Mouse (Mus musculus): Measurements from ENCODE around the gene Cntnap5a. TPM values are rescaled to one million over a fixed set of nuclear protein-coding genes. Genes with fewer than 3 reads are reported as not detected.
"Not testable (repeated sequence)": the region's sequence is repeated elsewhere in the genome, so short reads cannot be mapped to it uniquely, and the experiment has no call there.

The Cntnap5a gene
- total RNA-seq, 2 experiments from 2014 or later: 15.3 to 16.7 TPM

DNA sequence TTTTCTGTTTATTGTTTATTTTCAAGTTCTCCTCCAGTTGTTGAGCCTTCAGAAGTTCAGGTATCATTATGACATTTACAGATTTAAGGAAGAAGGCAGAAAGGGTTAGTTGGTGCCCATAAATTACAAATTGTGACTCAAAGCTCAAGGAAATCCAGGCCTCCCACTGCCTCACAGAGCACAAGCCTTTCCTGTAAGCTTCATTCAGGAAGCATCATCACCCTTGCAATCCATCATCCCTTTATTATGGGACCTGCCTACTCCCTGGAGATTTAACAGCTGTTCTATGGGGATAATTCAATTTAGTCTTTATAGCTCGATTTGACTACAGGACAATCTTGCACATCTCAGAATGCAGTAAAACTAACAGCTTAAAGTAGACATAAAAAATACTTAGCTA is 441.2 kb downstream of the Cntnap5a start:
- H3K4me3 ChIP-seq: no peak overlapping the region
- H3K27ac ChIP-seq: no peak overlapping the region
- no peak for TF ChIP-seq CTCF (conservative IDR thresholded peaks at IDR 0.05)
- no peak for DNase-seq (ENCODE audit: low spot score in 2 of 2)

DNA sequence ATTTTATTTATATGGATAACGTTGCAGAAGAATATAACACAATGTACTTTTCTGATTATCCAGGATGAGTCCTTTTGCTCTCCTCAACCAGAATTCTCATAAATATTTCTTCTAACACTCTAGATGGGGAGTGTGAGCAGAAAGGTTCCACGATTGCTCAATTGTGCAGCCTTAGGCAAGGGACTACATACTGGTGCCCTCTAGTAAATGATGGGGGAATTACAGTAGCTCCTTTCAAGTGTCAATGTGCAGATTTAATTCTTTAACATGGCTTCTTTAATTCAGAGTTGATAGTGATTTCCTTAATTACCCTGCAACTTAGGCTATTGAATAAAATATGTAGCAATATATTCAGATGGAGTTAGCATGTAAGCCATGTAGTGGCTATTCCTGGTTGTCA is 442.5 kb downstream of the Cntnap5a start:
- no peak for DNase-seq (ENCODE audit: low spot score in 2 of 2)
- Histone ChIP-seq H3K4me3 (no peak overlapping the region), H3K27ac (no peak overlapping the region)
- TF ChIP-seq CTCF (conservative IDR thresholded peaks at IDR 0.05): peak; percentile 63

DNA sequence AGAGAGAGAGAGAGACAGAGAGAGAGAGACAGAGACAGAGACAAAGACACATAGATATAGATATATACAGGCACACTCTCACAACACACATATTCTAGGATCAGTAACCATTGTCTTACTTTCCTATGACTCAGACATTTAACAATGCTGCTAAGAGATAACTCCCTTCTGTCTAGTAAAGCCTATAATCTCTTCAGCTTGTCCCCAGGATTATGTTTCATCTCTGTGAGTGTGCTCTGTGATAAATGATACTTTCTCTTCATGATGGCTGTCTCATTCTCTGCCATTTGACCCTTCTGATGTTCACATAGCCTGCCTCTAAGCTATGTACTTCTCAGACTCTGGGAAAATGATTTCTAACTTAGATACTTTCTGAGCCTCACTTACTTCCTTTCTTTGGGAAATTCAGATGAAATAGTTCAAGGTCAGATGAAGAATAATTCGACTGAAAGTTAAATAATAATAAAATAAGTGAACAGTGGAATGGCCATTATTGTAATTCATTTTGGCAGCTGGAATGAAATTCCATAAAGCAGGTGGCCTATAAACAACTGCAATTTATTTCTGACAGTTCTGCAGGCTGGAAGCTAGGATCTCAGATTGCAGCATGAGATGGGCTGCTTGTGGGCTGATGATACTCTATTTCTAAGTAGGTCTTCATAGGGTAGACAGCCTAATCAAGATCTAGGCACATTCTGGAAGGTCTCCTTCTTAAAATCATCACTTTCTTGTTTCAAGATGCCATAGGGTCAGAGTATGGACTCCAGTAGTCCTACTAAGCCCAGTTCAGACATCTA is 444.1 kb downstream of the Cntnap5a start:
- DNase-seq (ENCODE audit: low spot score in 2 of 2): no peak
- Histone ChIP-seq H3K4me3 (no peak overlapping the region), H3K27ac (no peak overlapping the region)
- TF ChIP-seq CTCF (conservative IDR thresholded peaks at IDR 0.05): no peak

GRCm38 (mm10) chr1:116132471-116132870 is 447.9 kb downstream of the Cntnap5a start:
- Histone ChIP-seq H3K4me3 (no peak overlapping the region), H3K27ac (peak overlapping the region; percentile 72)
- TF ChIP-seq CTCF (conservative IDR thresholded peaks at IDR 0.05): no peak
- DNase-seq (ENCODE audit: low spot score in 2 of 2): peak; percentile 11 to 24

DNA sequence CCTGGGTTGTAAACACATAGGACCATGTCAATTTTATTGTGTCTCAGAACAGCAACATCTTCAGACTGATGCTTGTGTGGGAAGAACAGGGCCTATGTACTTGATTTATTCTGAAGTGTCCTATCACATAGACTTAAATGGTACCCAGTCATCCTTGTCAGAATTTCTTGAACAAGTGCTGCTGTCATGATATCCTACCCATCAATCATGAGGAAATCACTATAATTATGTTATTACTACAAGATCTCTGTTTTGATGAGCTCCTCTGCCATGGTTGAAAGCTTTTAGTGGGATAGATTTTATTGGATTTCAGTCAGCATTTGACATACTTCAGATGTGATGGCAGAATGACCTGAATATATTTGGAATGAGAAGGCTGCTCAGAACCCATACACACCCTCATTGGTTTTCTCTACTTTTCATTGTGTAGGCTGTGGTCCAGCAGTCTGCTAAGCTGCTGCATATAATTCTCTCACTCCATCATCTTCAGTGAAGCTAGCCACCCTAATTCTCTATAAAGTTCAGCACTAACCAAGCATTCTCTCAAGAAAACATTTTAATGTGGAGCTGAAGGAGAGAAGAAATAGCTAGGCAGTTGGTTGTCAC is 465.3 kb downstream of the Cntnap5a start:
- no peak overlapping the region for H3K4me3 ChIP-seq
- no peak for TF ChIP-seq CTCF (conservative IDR thresholded peaks at IDR 0.05)
- no peak for DNase-seq (ENCODE audit: low spot score in 2 of 2)
- H3K27ac ChIP-seq: no peak overlapping the region

GRCm38 (mm10) chr1:116184471-116184870 is 499.9 kb downstream of the Cntnap5a start:
- Histone ChIP-seq H3K27ac (no peak overlapping the region), H3K4me3 (no peak overlapping the region)
- no peak for DNase-seq (ENCODE audit: low spot score in 2 of 2)
- no peak for TF ChIP-seq CTCF (conservative IDR thresholded peaks at IDR 0.05)

DNA sequence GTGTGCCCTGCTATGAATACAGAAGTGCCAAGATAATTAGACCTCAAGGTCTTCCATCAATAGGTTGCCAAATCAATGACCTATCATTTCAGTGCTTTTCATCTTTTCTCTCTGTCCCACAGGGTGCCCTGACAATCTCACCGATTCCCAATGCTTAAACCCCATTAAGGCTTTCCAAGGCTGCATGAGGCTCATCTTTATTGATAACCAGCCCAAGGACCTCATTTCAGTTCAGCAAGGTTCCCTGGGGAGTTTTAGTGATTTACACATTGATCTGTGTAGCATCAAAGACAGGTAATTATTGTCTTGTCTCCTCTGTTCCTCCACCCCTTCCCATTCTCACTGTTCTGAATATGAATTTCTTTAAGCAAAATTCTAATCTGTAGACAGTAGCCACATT is 503.6 kb downstream of the Cntnap5a start:
- not testable (repeated sequence) for H3K4me3 ChIP-seq; DNase-seq (ENCODE audit: low spot score in 2 of 2); H3K27ac ChIP-seq

DNA sequence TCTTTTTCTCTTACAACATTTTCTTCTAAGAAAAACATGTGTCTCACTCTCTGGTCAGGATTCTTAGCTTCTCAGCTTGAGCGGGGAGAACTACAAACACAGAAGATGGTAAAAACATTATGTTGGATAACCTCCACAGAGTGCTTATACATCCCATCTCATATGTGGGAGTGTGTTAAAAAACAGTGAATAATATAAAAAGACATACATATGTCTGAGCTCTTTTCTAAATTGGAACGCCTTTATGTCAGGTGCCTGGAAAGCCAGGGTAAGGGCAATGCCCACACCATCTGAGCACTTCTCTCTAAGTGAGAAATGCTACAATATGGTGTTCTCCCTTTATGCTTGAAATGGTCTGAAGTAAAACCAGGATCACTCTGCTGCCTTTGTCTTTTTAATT is 507.7 kb downstream of the Cntnap5a start:
- Histone ChIP-seq H3K4me3 (no peak overlapping the region), H3K27ac (no peak overlapping the region)
- no peak for DNase-seq (ENCODE audit: low spot score in 2 of 2)
- no peak for TF ChIP-seq CTCF (conservative IDR thresholded peaks at IDR 0.05)

DNA sequence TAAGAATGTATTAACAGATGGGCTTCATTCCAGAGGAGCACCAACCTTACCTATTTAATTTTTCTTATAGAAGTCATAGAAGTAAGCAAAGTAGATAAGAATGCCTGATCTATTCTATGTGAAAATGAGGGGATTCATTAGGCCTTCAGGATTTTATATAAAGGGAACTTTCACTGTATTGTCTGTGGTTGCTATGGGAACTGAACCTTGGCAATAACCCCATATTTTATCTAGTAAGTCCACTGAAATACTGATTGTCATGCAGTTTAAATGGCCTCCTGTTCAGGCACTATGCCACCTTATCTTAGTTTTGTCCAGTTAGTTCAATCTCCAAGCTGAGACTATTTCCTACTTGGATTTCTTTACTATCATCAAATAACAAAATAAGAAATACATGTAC is 532.3 kb downstream of the Cntnap5a start:
- TF ChIP-seq CTCF (conservative IDR thresholded peaks at IDR 0.05): no peak
- DNase-seq (ENCODE audit: low spot score in 2 of 2): no peak
- no peak overlapping the region for H3K4me3 ChIP-seq
- H3K27ac ChIP-seq: no peak overlapping the region

DNA sequence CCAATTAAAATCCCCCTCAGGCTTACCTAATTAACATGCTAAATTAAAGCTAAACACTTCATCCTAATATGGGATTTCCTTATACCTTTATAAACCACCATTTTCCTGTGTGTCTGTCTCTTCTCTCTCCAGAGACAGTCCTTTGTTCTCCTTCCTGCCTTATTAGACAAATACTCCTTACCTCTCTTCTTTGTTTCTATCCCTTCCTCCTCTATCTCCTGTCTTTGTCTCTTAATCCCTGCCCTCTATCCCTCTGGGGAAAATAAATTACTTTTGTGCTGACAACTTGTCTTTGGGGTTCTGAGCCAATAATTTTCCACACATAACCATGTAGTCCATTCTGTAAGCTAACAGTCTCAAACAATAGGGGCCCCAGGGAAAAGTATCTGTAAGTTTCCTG is 556.0 kb downstream of the Cntnap5a start:
- no peak overlapping the region for H3K27ac ChIP-seq
- H3K4me3 ChIP-seq: no peak overlapping the region
- TF ChIP-seq CTCF (conservative IDR thresholded peaks at IDR 0.05): no peak
- no peak for DNase-seq (ENCODE audit: low spot score in 2 of 2)

DNA sequence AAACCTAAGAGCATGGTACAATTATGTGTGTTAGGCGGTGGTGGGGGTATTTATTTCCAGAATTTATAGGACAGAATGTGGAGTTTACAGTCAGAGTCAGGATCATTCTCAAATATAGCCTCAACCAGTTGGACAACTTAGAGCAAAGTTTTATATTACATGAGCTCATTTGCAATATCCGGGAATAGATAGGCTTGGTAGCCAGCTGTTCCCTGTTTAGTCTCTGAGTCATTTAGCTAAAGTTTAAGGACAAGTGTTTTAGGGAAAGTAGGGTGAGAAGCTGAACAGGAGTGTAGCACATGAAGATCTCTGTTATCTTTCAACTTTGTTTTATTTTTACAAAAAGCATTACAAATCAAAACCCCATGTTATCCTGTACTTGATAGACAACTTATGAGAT is 559.3 kb downstream of the Cntnap5a start:
- TF ChIP-seq CTCF (conservative IDR thresholded peaks at IDR 0.05): no peak
- H3K4me3 ChIP-seq: no peak overlapping the region
- DNase-seq (ENCODE audit: low spot score in 2 of 2): no peak
- H3K27ac ChIP-seq: no peak overlapping the region

DNA sequence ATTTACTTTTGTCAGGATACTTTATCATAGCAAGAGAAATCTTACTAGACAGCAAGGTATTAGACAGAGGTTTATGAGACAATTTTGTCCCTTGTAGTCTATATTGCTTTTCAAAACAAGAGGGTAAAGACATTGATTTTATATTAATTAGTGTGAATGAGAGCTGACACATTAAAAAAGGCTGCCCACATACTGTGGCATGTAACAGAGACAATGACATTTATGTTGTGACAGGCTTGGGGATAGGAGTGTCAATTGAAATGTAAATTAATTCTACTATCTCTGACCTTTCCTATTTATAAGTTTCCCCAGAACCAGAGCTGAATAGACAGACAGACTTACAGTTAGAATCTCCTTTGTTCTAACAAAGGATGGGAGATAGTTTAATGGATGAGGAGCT is 596.6 kb downstream of the Cntnap5a start:
- no peak for TF ChIP-seq CTCF (conservative IDR thresholded peaks at IDR 0.05)
- no peak for DNase-seq (ENCODE audit: low spot score in 2 of 2)
- Histone ChIP-seq H3K27ac (no peak overlapping the region), H3K4me3 (no peak overlapping the region)

GRCm38 (mm10) chr1:116283968-116284367 is 599.4 kb downstream of the Cntnap5a start:
- no peak for DNase-seq (ENCODE audit: low spot score in 2 of 2)
- H3K27ac ChIP-seq: no peak overlapping the region
- TF ChIP-seq CTCF (conservative IDR thresholded peaks at IDR 0.05): no peak

GRCm38 (mm10) chr1:116306555-116306954 is 622.0 kb downstream of the Cntnap5a start:
- TF ChIP-seq CTCF (conservative IDR thresholded peaks at IDR 0.05): no peak
- peak; percentile 25 to 28 for DNase-seq (ENCODE audit: low spot score in 2 of 2)
- Histone ChIP-seq H3K27ac (no peak overlapping the region), H3K4me3 (no peak overlapping the region)

More at GRCm38 (mm10) chr1:116283968-116284367, 599.4 kb downstream of the Cntnap5a start:
- H3K4me3 ChIP-seq: no peak overlapping the region

All from layer of hippocampus, adult 2 months (tissue).